Mouse (Mus musculus) MEL (cell line): ENCODE data around the gene Syp. TPM values are rescaled to one million over a fixed set of nuclear protein-coding genes. Genes with fewer than 3 reads are reported as not detected.

ENCODE experiments used
- DNase-seq: peaks from one replicate; pipeline ENCODE4 v3.0.0; 2011; ENCODE audit warnings: low read depth, low spot score
- H3K27ac ChIP-seq: 2 replicates; pipeline ENCODE4 v1.5.1; 2012; ENCODE audit warnings: low read depth, mild to moderate bottlenecking, control low read depth, low read length, moderate library complexity; ENCODE audit not compliant: control insufficient read depth
- H3K27me3 ChIP-seq, 2 experiments: fragments of 150-350 bp in 1 of 2; sonication (generic) in 1 of 2; 2 replicates each; pipeline ENCODE4 v1.6.1; 2012; ENCODE audit warnings: low read length in 2 of 2, mild to moderate bottlenecking in 2 of 2, improper control_type of control experiment in 1 of 2, moderate library complexity in 1 of 2; ENCODE audit not compliant: insufficient read depth in 2 of 2, control insufficient read depth in 1 of 2
- H3K36me3 ChIP-seq, 2 experiments: 2 replicates each; pipeline ENCODE4 v1.6.1; 2012 to 2014; ENCODE audit warnings: low read length in 2 of 2, improper control_type of control experiment in 1 of 2, inconsistent platforms in 1 of 2, mild to moderate bottlenecking in 1 of 2; ENCODE audit not compliant: insufficient read depth in 2 of 2, control insufficient read depth in 1 of 2
- H3K4me1 ChIP-seq, 2 experiments: fragments of 150-350 bp in 1 of 2; sonication (generic) in 1 of 2; 2 replicates each; pipeline ENCODE4 v1.6.1; 2012; ENCODE audit warnings: low read length in 2 of 2, improper control_type of control experiment in 1 of 2, mild to moderate bottlenecking in 1 of 2; ENCODE audit not compliant: insufficient read depth in 2 of 2, control insufficient read depth in 1 of 2
- H3K4me3 ChIP-seq, 2 experiments: fragments of 150-350 bp in 1 of 2; sonication (generic) in 1 of 2; 2 replicates each; pipeline ENCODE4 v1.5.1; 2012; ENCODE audit warnings: low read depth in 2 of 2, low read length in 2 of 2, mild to moderate bottlenecking in 2 of 2, moderate library complexity in 2 of 2, control low read depth in 1 of 2, improper control_type of control experiment in 1 of 2; ENCODE audit not compliant: control insufficient read depth in 1 of 2, insufficient read depth in 1 of 2
- H3K79me2 ChIP-seq: 2 replicates; pipeline ENCODE4 v1.6.1; 2012; ENCODE audit warnings: mild to moderate bottlenecking, low read length, moderate library complexity; ENCODE audit not compliant: control insufficient read depth, poor library complexity, insufficient read depth
- H3K9ac ChIP-seq: 2 replicates; pipeline ENCODE4 v1.6.1; 2012; ENCODE audit warnings: low read depth, mild to moderate bottlenecking, control low read depth, low read length, moderate library complexity; ENCODE audit not compliant: control insufficient read depth, poor library complexity, severe bottlenecking
- H3K9me3 ChIP-seq: fragments of 150-350 bp; sonication (generic); replicated peaks from 2 replicates; pipeline ENCODE4 v1.6.1; 2012; ENCODE audit warnings: mild to moderate bottlenecking, low read length, improper control_type of control experiment, moderate library complexity; ENCODE audit not compliant: insufficient read depth
- BHLHE40 ChIP-seq: IDR thresholded peaks from 2 replicates; pipeline ENCODE4 v1.6.1; 2012; ENCODE audit warnings: low read depth, mild to moderate bottlenecking, inconsistent platforms, low read length, improper control_type of control experiment, borderline replicate concordance
- CHD1 ChIP-seq: IDR thresholded peaks from 2 replicates; pipeline ENCODE4 v1.6.1; 2012; ENCODE audit warnings: low read depth, mild to moderate bottlenecking, inconsistent platforms, low read length, improper control_type of control experiment
- CHD2 ChIP-seq: IDR thresholded peaks from 2 replicates; pipeline ENCODE4 v1.6.1; 2011; ENCODE audit warnings: low read length, improper control_type of control experiment
- E2F4 ChIP-seq: IDR thresholded peaks from 2 replicates; pipeline ENCODE4 v1.6.1; 2011; ENCODE audit warnings: low read depth, low read length, improper control_type of control experiment, borderline replicate concordance
- ELF1 ChIP-seq: IDR thresholded peaks from 2 replicates; pipeline ENCODE4 v1.6.1; 2014; ENCODE audit warnings: low read depth, mild to moderate bottlenecking, inconsistent platforms, low read length, improper control_type of control experiment, moderate library complexity
- EP300 ChIP-seq, 2 experiments: IDR thresholded peaks; 2 replicates each; pipeline ENCODE4 v1.6.1; 2011; ENCODE audit warnings: improper control_type of control experiment in 2 of 2, low read length in 2 of 2, low read depth in 1 of 2, mild to moderate bottlenecking in 1 of 2
- ETS1 ChIP-seq: IDR thresholded peaks from 2 replicates; pipeline ENCODE4 v1.6.1; 2012; ENCODE audit warnings: low read depth, mild to moderate bottlenecking, inconsistent platforms, low read length, improper control_type of control experiment, moderate library complexity
- GABPA ChIP-seq: IDR thresholded peaks from 2 replicates; pipeline ENCODE4 v1.6.1; 2012; ENCODE audit warnings: low read depth, mild to moderate bottlenecking, inconsistent platforms, low read length, improper control_type of control experiment, moderate library complexity
- GATA1 ChIP-seq: IDR thresholded peaks from 2 replicates; pipeline ENCODE4 v1.6.1; 2011; ENCODE audit warnings: low read depth, low read length, improper control_type of control experiment
- HCFC1 ChIP-seq: IDR thresholded peaks from 2 replicates; pipeline ENCODE4 v1.6.1; 2012; ENCODE audit warnings: low read depth, mild to moderate bottlenecking, inconsistent platforms, low read length, improper control_type of control experiment, moderate library complexity
- JUND ChIP-seq: IDR thresholded peaks from 2 replicates; pipeline ENCODE4 v1.6.1; 2011; ENCODE audit warnings: low read depth, mild to moderate bottlenecking, improper control_type of control experiment, low read length
- KAT2A ChIP-seq: conservative IDR thresholded peaks from 2 replicates; pipeline ENCODE4 v1.6.1; 2012; ENCODE audit warnings: low read depth, low read length, improper control_type of control experiment, inconsistent platforms
- MAFK ChIP-seq: IDR thresholded peaks from 2 replicates; pipeline ENCODE4 v1.6.1; 2011; ENCODE audit warnings: low read depth, mild to moderate bottlenecking, low read length, improper control_type of control experiment, borderline replicate concordance
- MAX ChIP-seq: IDR thresholded peaks from 2 replicates; pipeline ENCODE4 v1.6.1; 2011; ENCODE audit warnings: low read length, improper control_type of control experiment
- MAZ ChIP-seq: IDR thresholded peaks from 2 replicates; pipeline ENCODE4 v1.6.1; 2012; ENCODE audit warnings: low read depth, mild to moderate bottlenecking, inconsistent platforms, low read length, improper control_type of control experiment
- MEF2A ChIP-seq: IDR thresholded peaks from 2 replicates; pipeline ENCODE4 v1.6.1; 2014; ENCODE audit warnings: low read depth, mild to moderate bottlenecking, inconsistent platforms, low read length, improper control_type of control experiment; ENCODE audit not compliant: poor library complexity, insufficient replicate concordance, severe bottlenecking; ENCODE audit errors: extremely low read depth
- MXI1 ChIP-seq: IDR thresholded peaks from 2 replicates; pipeline ENCODE4 v1.6.1; 2011; ENCODE audit warnings: mild to moderate bottlenecking, low read depth, low read length, improper control_type of control experiment
- MYB ChIP-seq: IDR thresholded peaks from 2 replicates; pipeline ENCODE4 v1.6.1; 2011; ENCODE audit warnings: mild to moderate bottlenecking, low read depth, low read length, improper control_type of control experiment
- MYC ChIP-seq: IDR thresholded peaks from 2 replicates; pipeline ENCODE4 v1.6.1; 2011; ENCODE audit warnings: low read depth, mild to moderate bottlenecking, low read length, improper control_type of control experiment, moderate library complexity
- NELFE ChIP-seq: IDR thresholded peaks from 2 replicates; pipeline ENCODE4 v1.6.1; 2011; ENCODE audit warnings: low read depth, low read length, improper control_type of control experiment
- NRF1 ChIP-seq: IDR thresholded peaks from 2 replicates; pipeline ENCODE4 v1.6.1; 2014; ENCODE audit warnings: low read depth, mild to moderate bottlenecking, inconsistent platforms, low read length, improper control_type of control experiment, moderate library complexity; ENCODE audit not compliant: poor library complexity, insufficient read depth, severe bottlenecking
- POLR2A ChIP-seq, 2 experiments: IDR thresholded peaks; 2 replicates each; pipeline ENCODE4 v1.6.1; 2011 to 2012; ENCODE audit warnings: low read length in 2 of 2, mild to moderate bottlenecking in 2 of 2, control low read depth in 1 of 2, improper control_type of control experiment in 1 of 2, low read depth in 1 of 2, moderate library complexity in 1 of 2; ENCODE audit not compliant: control insufficient read depth in 1 of 2, insufficient read depth in 1 of 2, poor library complexity in 1 of 2
- POLR2AphosphoS2 ChIP-seq: IDR thresholded peaks from 2 replicates; pipeline ENCODE4 v1.6.1; 2011; ENCODE audit warnings: low read length, improper control_type of control experiment
- POLR2AphosphoS5 ChIP-seq: IDR thresholded peaks from 2 replicates; pipeline ENCODE4 v1.6.1; 2012; ENCODE audit warnings: low read depth, borderline replicate concordance, mild to moderate bottlenecking, inconsistent platforms, low read length, moderate library complexity, mixed read lengths
- RAD21 ChIP-seq: IDR thresholded peaks from 2 replicates; pipeline ENCODE4 v1.6.1; 2011; ENCODE audit warnings: mild to moderate bottlenecking, low read depth, low read length, improper control_type of control experiment
- RCOR1 ChIP-seq: IDR thresholded peaks from 2 replicates; pipeline ENCODE4 v1.6.1; 2012; ENCODE audit warnings: low read depth, mild to moderate bottlenecking, inconsistent platforms, low read length, improper control_type of control experiment
- SMC3 ChIP-seq: IDR thresholded peaks from 2 replicates; pipeline ENCODE4 v1.6.1; 2011; ENCODE audit warnings: low read depth, low read length, improper control_type of control experiment
- TAL1 ChIP-seq: IDR thresholded peaks from 2 replicates; pipeline ENCODE4 v1.6.1; 2012; ENCODE audit warnings: mild to moderate bottlenecking, inconsistent platforms, low read length, moderate library complexity, mixed read lengths
- TBP ChIP-seq: IDR thresholded peaks from 2 replicates; pipeline ENCODE4 v1.8.0; 2011; ENCODE audit warnings: low read depth, low read length, improper control_type of control experiment
- TCF12 ChIP-seq: IDR thresholded peaks from 2 replicates; pipeline ENCODE4 v1.6.1; 2014; ENCODE audit warnings: low read depth, mild to moderate bottlenecking, inconsistent platforms, low read length, improper control_type of control experiment, moderate library complexity
- UBTF ChIP-seq: IDR thresholded peaks from 2 replicates; pipeline ENCODE4 v1.6.1; 2012; ENCODE audit warnings: low read depth, mild to moderate bottlenecking, inconsistent platforms, low read length, improper control_type of control experiment, moderate library complexity, borderline replicate concordance; ENCODE audit not compliant: insufficient read depth
- USF1 ChIP-seq: IDR thresholded peaks from 2 replicates; pipeline ENCODE4 v1.6.1; 2014; ENCODE audit warnings: low read depth, mild to moderate bottlenecking, inconsistent platforms, low read length, improper control_type of control experiment, moderate library complexity
- USF2 ChIP-seq, 2 experiments: IDR thresholded peaks; 2 replicates each; pipeline ENCODE4 v1.6.1; 2011 to 2012; ENCODE audit warnings: improper control_type of control experiment in 2 of 2, low read length in 2 of 2, borderline replicate concordance in 1 of 2, inconsistent platforms in 1 of 2, low read depth in 1 of 2, mild to moderate bottlenecking in 1 of 2; ENCODE audit not compliant: insufficient read depth in 1 of 2
- ZC3H11A ChIP-seq: IDR thresholded peaks from 2 replicates; pipeline ENCODE4 v1.6.1; 2012; ENCODE audit warnings: low read depth, mild to moderate bottlenecking, inconsistent platforms, low read length, improper control_type of control experiment
- ZKSCAN1 ChIP-seq: IDR thresholded peaks from 2 replicates; pipeline ENCODE4 v1.6.1; 2012; ENCODE audit warnings: low read depth, mild to moderate bottlenecking, inconsistent platforms, low read length, improper control_type of control experiment, moderate library complexity
- ZMIZ1 ChIP-seq: IDR thresholded peaks from 2 replicates; pipeline ENCODE4 v1.6.1; 2012; ENCODE audit warnings: low read depth, mild to moderate bottlenecking, inconsistent platforms, low read length, improper control_type of control experiment, moderate library complexity
- ZNF384 ChIP-seq: IDR thresholded peaks from 2 replicates; pipeline ENCODE4 v1.6.1; 2012; ENCODE audit warnings: low read depth, mild to moderate bottlenecking, inconsistent platforms, low read length, improper control_type of control experiment
- polyA plus RNA-seq, 2 experiments: library from polyadenylated mRNA; stranded (reverse) in 1 of 2; unstranded in 1 of 2; fragments of >175 nt in 1 of 2; fragments of >200 nt in 1 of 2; gene quantifications; 2 replicates each; pipeline versions ENCODE4 v1.2.1 to v1.2.4; 2012; ENCODE audit warnings: low replicate concordance in 2 of 2, low read depth in 1 of 2; ENCODE audit not compliant: insufficient read length in 2 of 2, insufficient read depth in 1 of 2, missing spikeins in 1 of 2
- total RNA-seq: library from RNA; depleted of rRNA; stranded (reverse); fragments of 300-350 nt; gene quantifications from 2 replicates; pipeline ENCODE4 v1.2.3, GENCODE M21; 2012

Syp gene
- total and polyA plus RNA-seq, 3 experiments: 0.54 to 2.3 TPM; not detected in 1

DNA sequence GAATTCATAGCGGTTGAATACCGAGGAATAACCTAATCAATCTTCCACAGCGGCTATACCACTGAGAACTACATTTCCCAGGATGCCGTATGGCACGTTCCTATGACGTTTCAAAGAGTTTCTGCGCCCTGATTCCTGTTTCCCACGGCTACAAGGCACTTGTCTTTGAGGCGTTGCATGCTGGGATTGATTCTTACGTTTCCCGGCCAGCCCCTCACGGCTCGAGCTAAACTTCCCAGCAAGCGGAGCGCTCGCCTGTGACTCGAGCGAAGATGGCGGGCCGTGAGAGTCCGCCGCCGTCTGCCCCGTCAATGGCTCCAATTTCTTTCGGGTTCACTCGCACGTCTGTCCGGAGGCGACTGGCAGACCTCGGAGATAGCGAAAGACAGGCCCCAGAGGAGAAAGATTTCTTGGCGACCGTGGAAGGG is 58.7 kb downstream of the Syp start, which contains the start of gene Gpkow:
TSS of gene Gpkow (plus strand) at position 178 of the 428 bp plus-strand sequence.
- Histone ChIP-seq H3K9ac (peak within 1 kb of the TSS; percentile 75), H3K27ac (peak within 1 kb of the TSS; percentile 40)
- no peak for TF ChIP-seq ZNF384
- TF ChIP-seq MYB: no peak
- no peak for TF ChIP-seq UBTF
- TF ChIP-seq ZKSCAN1: no peak
- TF ChIP-seq JUND: no peak
- TF ChIP-seq TCF12: peak; percentile 49
- TF ChIP-seq NRF1: peak; percentile 68
- TF ChIP-seq KAT2A: peak; percentile 96
- TF ChIP-seq MEF2A: no peak
- TF ChIP-seq TBP: peak; percentile 82
- no peak for TF ChIP-seq MAZ
- TF ChIP-seq EP300 (IDR thresholded peaks at IDR 0.05; ENCODE audit: low read depth in 1 of 2, low read length in 2 of 2): no peak
- peak; percentile 83; the same call in 1 of the 2 replicates for TF ChIP-seq MYC
- TF ChIP-seq POLR2AphosphoS2: peak; percentile 84; the same call in 1 of the 2 replicates
- peak; percentile 78 for TF ChIP-seq MXI1
- TF ChIP-seq RAD21: no peak
- peak; percentile 11; the same call in 1 of the 2 replicates for TF ChIP-seq GATA1
- peak; percentile 86; the same call in 1 of the 2 replicates for TF ChIP-seq BHLHE40
- TF ChIP-seq HCFC1: peak; percentile 99
- no peak for TF ChIP-seq ZC3H11A
- no peak for TF ChIP-seq CHD2
- no peak for TF ChIP-seq CHD1
- no peak for TF ChIP-seq E2F4
- TF ChIP-seq POLR2AphosphoS5: no peak
- TF ChIP-seq ZMIZ1: peak; percentile 75; the same call in 1 of the 2 replicates
- no peak for TF ChIP-seq SMC3
- peak; percentile 69 for TF ChIP-seq ETS1
- peak; percentile 81 to 95 for TF ChIP-seq POLR2A (IDR thresholded peaks at IDR 0.05; ENCODE audit: control insufficient read depth in 1 of 2, insufficient read depth in 1 of 2, low read depth in 1 of 2, low read length in 2 of 2, poor library complexity in 1 of 2)
- TF ChIP-seq TAL1: no peak
- TF ChIP-seq USF1: peak; percentile 60
- no peak; the same call in 1 of the 2 replicates for TF ChIP-seq RCOR1
- TF ChIP-seq MAX: peak; percentile 34; the same call in 1 of the 2 replicates
- peak; percentile 95 for TF ChIP-seq ELF1
- TF ChIP-seq GABPA: no peak
- no peak for TF ChIP-seq MAFK
- TF ChIP-seq NELFE: peak; percentile 91
- no peak for TF ChIP-seq USF2 (IDR thresholded peaks at IDR 0.05; ENCODE audit: borderline replicate concordance in 1 of 2, insufficient read depth in 1 of 2, low read depth in 1 of 2, low read length in 2 of 2)

More for the DNA sequence above, 58.7 kb downstream of the Syp start, which contains the start of gene Gpkow:
- Histone ChIP-seq H3K9me3 (no peaks in the 10 kb centered on the region), H3K27me3 (no peaks in the 10 kb centered on the region), H3K4me1 (peaks cover 0 to 9% of the 10 kb centered on the region in 2 experiments; a peak in 1 of 4 replicates), H3K79me2 (peaks cover 23% of the 10 kb centered on the region), H3K36me3 (peaks cover 0 to 6% of the 10 kb centered on the region in 2 experiments; a peak in 2 of 4 replicates), H3K4me3 (peak within 1 kb of the TSS; percentile 81 to 82)
- peak; percentile 98 for DNase-seq
